Mouse (Mus musculus) midbrain, embryonic 13.5 days (tissue): ENCODE data around the gene Ctnnd2. TPM values are rescaled to one million over a fixed set of nuclear protein-coding genes. Genes with fewer than 3 reads are reported as not detected.

Experiments used
- ATAC-seq: fragments of 200-750 bp; cut with Nextera tagmentation; 2 replicates; pipeline ENCODE4 v1.8.0; 2017; ENCODE audit warnings: mild to moderate bottlenecking, moderate TSS enrichment, moderate library complexity
- H3K27ac ChIP-seq: fragments of 300-500 bp; sonication (generic); 2 replicates; pipeline ENCODE4 v1.5.1; 2015; ENCODE audit warnings: inconsistent platforms, mild to moderate bottlenecking, moderate library complexity
- H3K27me3 ChIP-seq: fragments of 300-500 bp; sonication (generic); 2 replicates; pipeline ENCODE4 v1.6.1; 2015; ENCODE audit warnings: mild to moderate bottlenecking, inconsistent platforms
- H3K36me3 ChIP-seq: fragments of 300-500 bp; sonication (generic); 2 replicates; pipeline ENCODE4 v1.6.1; 2015; ENCODE audit warnings: mild to moderate bottlenecking, inconsistent platforms
- H3K4me1 ChIP-seq: fragments of 300-500 bp; sonication (generic); replicated peaks from 2 replicates; pipeline ENCODE4 v1.6.1; 2015; ENCODE audit warnings: inconsistent platforms
- H3K4me2 ChIP-seq: fragments of 300-500 bp; sonication (generic); replicated peaks from 2 replicates; pipeline ENCODE4 v1.6.1; 2015; ENCODE audit warnings: moderate library complexity, mild to moderate bottlenecking, inconsistent platforms
- H3K4me3 ChIP-seq: fragments of 300-500 bp; sonication (generic); replicated peaks from 2 replicates; pipeline ENCODE4 v1.5.1; 2015; ENCODE audit warnings: mild to moderate bottlenecking, inconsistent platforms
- H3K9ac ChIP-seq: fragments of 300-500 bp; sonication (generic); replicated peaks from 2 replicates; pipeline ENCODE4 v1.6.1; 2015; ENCODE audit warnings: mild to moderate bottlenecking, inconsistent platforms
- H3K9me3 ChIP-seq: fragments of 300-500 bp; sonication (generic); 2 replicates; pipeline ENCODE4 v1.6.1; 2016; ENCODE audit warnings: mild to moderate bottlenecking, inconsistent platforms
- WGBS: fragments of 180-500 bp; shearing (Covaris S2); methylation state at CpG from one replicate; pipeline ENCODE4 v1.1.7; 2015; 5-methylcytosine and 5-hydroxymethylcytosine counted together
- polyA plus RNA-seq: library from polyadenylated mRNA; unstranded; fragments of >200 nt; fragmentation: Nextera tagmentation; extraction: Ambion mirVana; gene quantifications from 2 replicates; pipeline ENCODE4 v1.2.1, GENCODE M21; 2015

Gene Ctnnd2
- polyA plus RNA-seq, 1 experiment from 2014 or later, result 54.2 TPM

GRCm38 (mm10) chr15:30945863-30946262, 773.5 kb downstream of the Ctnnd2 start:
- 70% methylated on average over 1 of the region's 1 CpGs for WGBS
- Histone ChIP-seq H3K4me1 (no peaks in the 10 kb centered on the region), H3K4me3 (no peak overlapping the region), H3K27ac (no peak overlapping the region), H3K9ac (no peak overlapping the region), H3K4me2 (no peak overlapping the region), H3K36me3 (no peaks in the 10 kb centered on the region), H3K27me3 (no peaks in the 10 kb centered on the region), H3K9me3 (no peaks in the 10 kb centered on the region)
- ATAC-seq, result no peak

DNA sequence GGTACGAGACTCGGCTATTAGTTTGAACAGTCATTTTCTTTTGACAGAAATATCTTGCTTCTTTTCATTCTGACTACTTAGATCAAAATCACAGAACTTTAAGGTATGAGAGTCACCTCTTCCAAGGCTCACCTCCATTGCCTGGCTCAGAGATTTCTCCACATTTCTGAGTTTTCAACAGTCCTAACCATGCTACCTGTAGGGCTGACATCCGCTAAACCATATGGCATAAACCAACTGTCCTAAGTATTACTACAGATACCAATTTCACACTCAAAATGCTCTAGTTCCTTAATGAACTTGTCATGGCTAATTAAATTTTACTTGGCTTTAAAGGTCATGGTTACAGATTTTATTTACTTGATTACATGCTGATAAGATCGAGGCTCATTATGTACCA, 786.1 kb downstream of the Ctnnd2 start:
- Histone ChIP-seq H3K27ac (no peak overlapping the region), H3K27me3 (no peaks in the 10 kb centered on the region), H3K4me2 (no peak overlapping the region), H3K36me3 (no peaks in the 10 kb centered on the region), H3K4me1 (no peaks in the 10 kb centered on the region), H3K4me3 (no peak overlapping the region), H3K9me3 (no peaks in the 10 kb centered on the region), H3K9ac (no peak overlapping the region)
- no peak for ATAC-seq
- WGBS, result 95% methylated on average over 4 of the region's 4 CpGs

- WGBS, result 65% methylated on average over 8 of the region's 8 CpGs
Observed at GRCm38 (mm10) chr15:30962421-30963160, 790.2 kb downstream of the Ctnnd2 start.

DNA sequence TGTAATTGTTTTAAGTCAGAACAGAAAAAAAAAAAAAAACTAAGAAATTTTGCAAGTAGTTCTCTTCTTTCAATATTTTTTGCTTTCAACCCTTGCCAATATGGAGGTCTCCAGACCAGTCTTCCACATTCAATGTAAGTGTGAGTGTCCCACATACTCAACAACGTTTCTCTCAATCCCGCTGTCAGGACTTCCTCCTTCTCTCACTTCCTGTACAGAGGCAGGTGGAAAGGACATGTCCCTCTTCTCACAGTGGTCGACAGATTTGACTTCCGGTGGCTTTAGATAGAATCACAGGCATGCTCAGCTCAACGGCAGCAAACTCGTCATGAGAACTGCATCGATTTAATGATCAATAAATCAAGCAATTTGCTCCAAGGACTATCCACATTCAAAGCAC, 791.7 kb downstream of the Ctnnd2 start:
- Histone ChIP-seq H3K4me1 (no peaks in the 10 kb centered on the region), H3K36me3 (peaks cover 8% of the 10 kb centered on the region), H3K27ac (no peak overlapping the region), H3K27me3 (no peaks in the 10 kb centered on the region), H3K4me3 (no peak overlapping the region), H3K9ac (no peak overlapping the region), H3K9me3 (no peaks in the 10 kb centered on the region), H3K4me2 (no peak overlapping the region)
- WGBS, result 92% methylated on average over 7 of the region's 7 CpGs
- ATAC-seq, result no peak

More at GRCm38 (mm10) chr15:30962421-30963160, 790.2 kb downstream of the Ctnnd2 start:
- H3K36me3 ChIP-seq, result peaks cover 8% of the 10 kb centered on the region
- H3K4me1 ChIP-seq, result no peaks in the 10 kb centered on the region
- no peaks in the 10 kb centered on the region for H3K27me3 ChIP-seq
- no peaks in the 10 kb centered on the region for H3K9me3 ChIP-seq
- H3K4me3 ChIP-seq, result no peak overlapping the region
- no peak overlapping the region for H3K9ac ChIP-seq
- ATAC-seq, result no peak
- no peak overlapping the region for H3K27ac ChIP-seq
- H3K4me2 ChIP-seq, result no peak overlapping the region

DNA sequence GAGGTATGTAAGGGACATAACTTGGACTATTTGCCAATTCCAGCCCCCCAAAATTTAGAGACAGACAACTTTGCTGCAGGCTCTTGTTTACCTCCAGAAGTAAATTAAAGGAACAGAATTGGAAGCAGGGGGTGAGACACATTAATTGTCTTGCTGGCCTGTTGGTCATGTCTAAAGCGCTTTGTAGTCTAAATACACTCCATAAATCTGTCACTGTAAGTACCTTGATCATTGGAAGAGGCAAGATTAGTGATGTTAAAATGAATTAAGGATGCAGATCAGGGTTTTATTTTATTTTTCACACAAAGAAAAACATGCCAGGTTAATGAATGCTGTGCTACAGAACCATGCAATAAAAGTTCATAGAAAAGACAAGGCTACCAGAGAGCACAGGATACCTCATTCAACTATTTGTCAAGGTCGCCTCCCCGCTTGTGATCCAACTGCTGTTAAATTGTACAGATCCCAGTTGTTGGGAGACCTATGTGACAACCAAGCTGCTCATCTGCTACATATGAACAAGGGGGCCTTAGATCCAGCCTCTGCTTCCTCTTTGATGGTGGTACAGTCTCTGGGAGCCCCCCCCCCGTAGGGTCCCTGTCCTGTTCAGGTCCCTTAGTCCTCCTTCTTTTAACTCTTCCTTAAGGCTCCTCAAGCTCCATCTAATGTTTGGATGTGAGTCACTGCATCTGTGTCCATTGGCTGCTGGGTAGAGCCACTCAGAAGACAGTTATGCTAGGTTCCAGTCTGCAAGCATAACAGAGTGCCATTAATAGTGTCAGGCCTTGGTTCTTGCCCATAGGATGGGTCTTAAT, 792.7 kb downstream of the Ctnnd2 start:
- peaks cover 8% of the 10 kb centered on the region for H3K36me3 ChIP-seq
- no peaks in the 10 kb centered on the region for H3K9me3 ChIP-seq
- H3K27me3 ChIP-seq, result no peaks in the 10 kb centered on the region
- no peak overlapping the region for H3K4me3 ChIP-seq
- no peak overlapping the region for H3K4me2 ChIP-seq
- no peak for ATAC-seq
- H3K9ac ChIP-seq, result no peak overlapping the region
- H3K27ac ChIP-seq, result no peak overlapping the region
- no peaks in the 10 kb centered on the region for H3K4me1 ChIP-seq
- WGBS, result 92% methylated on average over 4 of the region's 4 CpGs

DNA sequence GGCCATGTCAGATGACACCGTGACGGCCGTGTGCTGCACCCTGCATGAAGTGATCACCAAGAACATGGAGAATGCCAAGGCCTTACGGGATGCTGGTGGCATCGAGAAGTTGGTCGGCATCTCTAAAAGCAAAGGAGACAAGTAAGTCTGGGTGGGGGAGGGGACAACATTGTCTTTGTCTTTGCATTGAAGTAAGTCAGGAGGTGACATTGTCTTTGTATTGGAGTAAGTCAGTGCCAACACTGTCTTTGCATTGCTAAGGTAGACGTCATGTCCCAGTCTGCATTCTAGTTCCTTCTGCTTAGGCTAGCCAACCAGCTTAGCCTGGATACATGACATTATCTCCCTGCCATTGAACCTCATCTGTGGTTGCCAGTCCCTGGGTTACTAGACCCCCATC, 794.4 kb downstream of the Ctnnd2 start:
- 97% methylated on average over 7 of the region's 7 CpGs for WGBS
- no peak overlapping the region for H3K27ac ChIP-seq
- H3K27me3 ChIP-seq, result no peaks in the 10 kb centered on the region
- H3K4me1 ChIP-seq, result no peaks in the 10 kb centered on the region
- no peak for ATAC-seq
- no peak overlapping the region for H3K4me2 ChIP-seq
- no peak overlapping the region for H3K4me3 ChIP-seq
- no peak overlapping the region for H3K9ac ChIP-seq
- peaks cover 8% of the 10 kb centered on the region for H3K36me3 ChIP-seq
- no peaks in the 10 kb centered on the region for H3K9me3 ChIP-seq

- Histone ChIP-seq H3K4me3 (no peak overlapping the region), H3K9me3 (no peaks in the 10 kb centered on the region), H3K27ac (no peak overlapping the region), H3K9ac (no peak overlapping the region), H3K4me2 (no peak overlapping the region), H3K36me3 (0 out of 2 replicates have a peak, but pooled peaks cover 3% of the 10 kb centered on the region), H3K4me1 (no peaks in the 10 kb centered on the region), H3K27me3 (no peaks in the 10 kb centered on the region)
- 96% methylated on average over 1 of the region's 1 CpGs for WGBS
- no peak for ATAC-seq
Observed at GRCm38 (mm10) chr15:30974436-30974835, 802.0 kb downstream of the Ctnnd2 start.

- no peak for ATAC-seq
- WGBS, result 75% methylated on average over 16 of the region's 16 CpGs
Observed at GRCm38 (mm10) chr15:30974991-30975775, 802.8 kb downstream of the Ctnnd2 start.

GRCm38 (mm10) chr15:30977166-30977740, 804.9 kb downstream of the Ctnnd2 start:
- no peaks in the 10 kb centered on the region for H3K4me1 ChIP-seq
- 91% methylated on average over 11 of the region's 11 CpGs for WGBS

More at GRCm38 (mm10) chr15:30974991-30975775, 802.8 kb downstream of the Ctnnd2 start:
- Histone ChIP-seq H3K27ac (no peak overlapping the region), H3K9me3 (no peaks in the 10 kb centered on the region), H3K4me1 (no peaks in the 10 kb centered on the region), H3K9ac (no peak overlapping the region), H3K27me3 (no peaks in the 10 kb centered on the region), H3K36me3 (0 out of 2 replicates have a peak, but pooled peaks cover 3% of the 10 kb centered on the region), H3K4me2 (no peak overlapping the region), H3K4me3 (no peak overlapping the region)

GRCm38 (mm10) chr15:30986890-30987289, 814.5 kb downstream of the Ctnnd2 start:
- 0 out of 2 replicates have a peak, but pooled peaks cover 3% of the 10 kb centered on the region for H3K4me1 ChIP-seq
- 97% methylated on average over 2 of the region's 2 CpGs for WGBS
- H3K27me3 ChIP-seq, result no peaks in the 10 kb centered on the region
- H3K4me2 ChIP-seq, result no peak overlapping the region
- no peak for ATAC-seq
- H3K9ac ChIP-seq, result no peak overlapping the region
- no peak overlapping the region for H3K27ac ChIP-seq
- H3K9me3 ChIP-seq, result no peaks in the 10 kb centered on the region
- no peak overlapping the region for H3K4me3 ChIP-seq
- H3K36me3 ChIP-seq, result no peaks in the 10 kb centered on the region

More at GRCm38 (mm10) chr15:30977166-30977740, 804.9 kb downstream of the Ctnnd2 start:
- Histone ChIP-seq H3K9ac (no peak overlapping the region), H3K4me3 (no peak overlapping the region), H3K36me3 (0 out of 2 replicates have a peak, but pooled peaks cover under 1% of the 10 kb centered on the region), H3K9me3 (no peaks in the 10 kb centered on the region), H3K27ac (no peak overlapping the region), H3K27me3 (no peaks in the 10 kb centered on the region), H3K4me2 (no peak overlapping the region)
- no peak for ATAC-seq

GRCm38 (mm10) chr15:30990421-30991252, 818.2 kb downstream of the Ctnnd2 start:
- Histone ChIP-seq H3K9ac (no peak overlapping the region), H3K4me1 (0 out of 2 replicates have a peak, but pooled peaks cover 3% of the 10 kb centered on the region), H3K4me3 (no peak overlapping the region), H3K27me3 (no peaks in the 10 kb centered on the region), H3K9me3 (no peaks in the 10 kb centered on the region), H3K4me2 (no peak overlapping the region), H3K27ac (no peak overlapping the region), H3K36me3 (no peaks in the 10 kb centered on the region)
- no peak for ATAC-seq
- WGBS, result 55% methylated on average over 15 of the region's 15 CpGs
